Mouse (Mus musculus): ENCODE data around the gene Mfsd14a. TPM values are rescaled to one million over a fixed set of nuclear protein-coding genes. Genes with fewer than 3 reads are reported as not detected.

The Mfsd14a gene
- polyA plus RNA-seq, 1 experiment from 2014 or later = 84.7 TPM

DNA sequence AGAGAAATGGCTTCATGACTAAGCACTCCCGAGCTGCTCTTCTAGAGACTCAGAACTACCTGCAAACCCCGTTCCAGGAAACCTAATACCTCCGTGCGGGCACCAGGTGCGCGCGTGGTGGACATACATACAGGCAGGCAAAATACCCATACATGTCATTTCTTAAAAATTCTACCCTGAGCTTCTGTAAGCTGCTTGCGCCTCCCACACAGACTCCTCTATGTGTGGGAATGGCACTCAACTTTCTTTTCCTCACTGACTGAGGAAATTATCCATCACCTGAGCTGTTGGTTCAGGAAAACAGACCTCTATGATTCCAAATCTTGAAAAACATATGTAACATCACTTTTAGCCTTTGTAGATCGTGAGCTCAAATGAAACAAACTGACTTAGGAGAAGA lies 11.8 kb downstream of the Mfsd14a start:
- Histone ChIP-seq H3K36me3 (peaks cover 42% of the 10 kb centered on the region), H3K4me3 (replicated peaks) (no peak overlapping the region), H3K27ac (no peak overlapping the region), H3K9ac (replicated peaks) (no peak overlapping the region), H3K4me1 (replicated peaks) (peaks cover 5% of the 10 kb centered on the region; the same call in 1 of the 2 replicates), H3K4me2 (no peak overlapping the region), H3K9me3 (no peaks in the 10 kb centered on the region), H3K27me3 (no peaks in the 10 kb centered on the region)
- 97% methylated on average over 9 of the region's 9 CpGs for WGBS
- ATAC-seq (ENCODE audit: insufficient number of reproducible peaks, insufficient read depth, low FRiP score, low TSS enrichment, low read depth) = no peak

DNA sequence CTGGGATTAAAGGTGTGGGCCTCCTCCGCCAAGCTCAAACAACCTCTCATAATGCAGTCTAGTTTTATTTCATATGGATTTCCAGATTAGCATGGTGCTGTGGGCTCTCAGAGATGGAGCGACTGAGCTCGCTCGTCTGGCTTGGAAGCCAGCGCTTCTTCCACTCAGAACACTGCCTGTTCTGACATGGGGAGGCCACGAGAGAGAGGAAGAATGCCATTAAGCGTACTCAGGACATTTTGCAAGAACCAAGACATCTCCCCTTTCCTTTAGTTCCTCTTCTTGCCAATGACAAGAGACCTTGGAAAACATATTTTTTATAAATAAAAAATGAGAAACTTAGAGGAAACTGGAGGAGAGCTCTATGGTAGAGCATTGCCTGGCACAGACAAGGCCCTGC lies 13.7 kb downstream of the Mfsd14a start:
- peaks cover 5% of the 10 kb centered on the region; the same call in 1 of the 2 replicates for H3K4me1 ChIP-seq (replicated peaks)
- ATAC-seq (ENCODE audit: insufficient number of reproducible peaks, insufficient read depth, low FRiP score, low TSS enrichment, low read depth) = no peak
- H3K4me3 ChIP-seq (replicated peaks) = no peak overlapping the region
- H3K9ac ChIP-seq (replicated peaks) = no peak overlapping the region
- no peak overlapping the region for H3K4me2 ChIP-seq
- no peaks in the 10 kb centered on the region for H3K9me3 ChIP-seq
- peaks cover 59% of the 10 kb centered on the region for H3K36me3 ChIP-seq
- 93% methylated on average over 7 of the region's 7 CpGs for WGBS
- H3K27ac ChIP-seq = no peak overlapping the region
- no peaks in the 10 kb centered on the region for H3K27me3 ChIP-seq

DNA sequence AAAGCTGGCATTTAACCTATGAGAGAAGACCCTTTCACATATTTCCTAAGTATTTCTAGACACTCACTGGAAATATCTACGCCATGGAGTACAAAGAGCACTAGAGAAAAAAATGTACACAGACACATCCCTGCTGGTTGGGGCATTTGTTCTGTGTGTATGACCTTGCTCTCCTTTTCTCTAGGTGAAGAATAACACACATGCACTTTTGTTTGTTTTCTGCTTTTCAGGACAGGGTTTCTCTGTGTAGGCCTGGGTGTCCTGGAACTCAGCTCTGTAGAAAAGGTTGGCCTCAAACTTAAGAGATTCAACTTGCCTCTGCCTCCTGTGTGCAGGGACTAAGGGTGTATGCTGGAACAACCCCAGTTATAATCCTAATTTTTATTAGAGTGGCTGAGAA lies 16.1 kb downstream of the Mfsd14a start:
- Histone ChIP-seq H3K27ac (no peak overlapping the region), H3K4me3 (replicated peaks) (no peak overlapping the region), H3K27me3 (no peaks in the 10 kb centered on the region), H3K36me3 (peaks cover 79% of the 10 kb centered on the region), H3K9ac (replicated peaks) (no peak overlapping the region), H3K4me2 (no peak overlapping the region), H3K4me1 (replicated peaks) (no peaks in the 10 kb centered on the region), H3K9me3 (no peaks in the 10 kb centered on the region)
- no peak for ATAC-seq (ENCODE audit: insufficient number of reproducible peaks, insufficient read depth, low FRiP score, low TSS enrichment, low read depth)
- WGBS = 91% methylated on average over 1 of the region's 1 CpGs

DNA sequence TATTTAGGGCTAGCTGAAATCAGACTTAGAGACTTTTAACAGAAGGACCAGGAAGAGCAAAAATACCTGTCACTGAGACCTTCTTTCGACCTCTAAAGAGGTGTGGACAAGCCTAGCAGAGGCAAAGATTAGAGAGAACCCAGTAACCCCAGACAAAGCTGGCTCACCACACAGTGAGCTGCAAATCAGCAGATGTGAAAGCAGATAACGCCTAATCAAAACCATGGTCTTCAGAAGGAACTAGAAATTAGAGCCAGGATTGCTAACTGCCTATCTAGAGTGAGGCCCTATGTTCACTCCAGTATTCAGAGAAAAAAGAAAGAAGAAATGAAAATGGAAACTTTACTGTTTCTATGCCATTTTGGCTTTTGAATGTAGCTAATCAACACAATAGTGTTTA lies 20.1 kb downstream of the Mfsd14a start:
- Histone ChIP-seq H3K36me3 (peaks cover 92% of the 10 kb centered on the region), H3K4me3 (replicated peaks) (no peak overlapping the region), H3K9me3 (no peaks in the 10 kb centered on the region), H3K27me3 (no peaks in the 10 kb centered on the region), H3K4me2 (no peak overlapping the region), H3K27ac (no peak overlapping the region), H3K9ac (replicated peaks) (no peak overlapping the region), H3K4me1 (replicated peaks) (no peaks in the 10 kb centered on the region)
- no peak for ATAC-seq (ENCODE audit: insufficient number of reproducible peaks, insufficient read depth, low FRiP score, low TSS enrichment, low read depth)
- WGBS = 91% methylated on average over 2 of the region's 2 CpGs

DNA sequence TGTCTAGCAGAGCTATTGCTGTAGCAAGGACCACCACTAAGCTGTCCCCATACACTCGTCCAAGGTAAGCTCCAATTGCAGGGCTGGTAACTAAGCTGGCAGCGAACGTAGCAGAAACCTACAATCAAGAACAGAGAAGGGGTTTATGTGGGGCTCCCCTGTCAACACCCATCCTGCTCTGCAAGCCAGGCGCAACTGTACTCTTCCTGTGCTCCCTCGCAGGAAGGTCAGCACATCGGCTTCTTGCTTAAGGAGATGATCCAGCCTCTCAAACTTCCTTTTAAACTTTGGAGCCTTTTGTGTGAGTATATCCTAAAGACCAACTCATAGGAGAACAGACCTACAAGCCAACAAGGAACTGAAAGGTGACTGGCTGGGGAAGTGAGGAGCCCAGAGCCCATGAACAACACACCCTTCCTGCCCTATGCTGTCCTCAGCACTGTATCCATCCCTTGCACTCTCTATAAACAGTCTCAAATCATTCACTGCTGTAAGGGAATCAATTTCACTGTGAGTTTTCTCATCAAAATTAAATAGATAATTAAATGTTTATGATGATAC lies 20.6 kb downstream of the Mfsd14a start:
- Histone ChIP-seq H3K9ac (replicated peaks) (no peak overlapping the region), H3K9me3 (no peaks in the 10 kb centered on the region), H3K27me3 (no peaks in the 10 kb centered on the region), H3K4me2 (no peak overlapping the region), H3K4me3 (replicated peaks) (no peak overlapping the region), H3K36me3 (peaks cover 92% of the 10 kb centered on the region), H3K4me1 (replicated peaks) (no peaks in the 10 kb centered on the region), H3K27ac (no peak overlapping the region)
- 95% methylated on average over 6 of the region's 6 CpGs for WGBS
- ATAC-seq (ENCODE audit: insufficient number of reproducible peaks, insufficient read depth, low FRiP score, low TSS enrichment, low read depth) = no peak

GRCm38 (mm10) chr3:116640024-116640423 lies 22.5 kb downstream of the Mfsd14a start:
- H3K4me1 ChIP-seq (replicated peaks) = no peaks in the 10 kb centered on the region
- WGBS = 84% methylated on average over 1 of the region's 1 CpGs
- H3K4me3 ChIP-seq (replicated peaks) = no peak overlapping the region
- H3K27me3 ChIP-seq = no peaks in the 10 kb centered on the region
- H3K9ac ChIP-seq (replicated peaks) = no peak overlapping the region
- peaks cover 93% of the 10 kb centered on the region for H3K36me3 ChIP-seq
- ATAC-seq (ENCODE audit: insufficient number of reproducible peaks, insufficient read depth, low FRiP score, low TSS enrichment, low read depth) = no peak
- H3K27ac ChIP-seq = no peak overlapping the region
- no peak overlapping the region for H3K4me2 ChIP-seq
- H3K9me3 ChIP-seq = no peaks in the 10 kb centered on the region

GRCm38 (mm10) chr3:116638572-116638971 lies 23.9 kb downstream of the Mfsd14a start:
- Histone ChIP-seq H3K36me3 (peaks cover 95% of the 10 kb centered on the region), H3K4me1 (replicated peaks) (no peaks in the 10 kb centered on the region)

GRCm38 (mm10) chr3:116637693-116638476 lies 24.6 kb downstream of the Mfsd14a start:
- no peak overlapping the region for H3K4me2 ChIP-seq
- H3K4me3 ChIP-seq (replicated peaks) = no peak overlapping the region
- no peaks in the 10 kb centered on the region for H3K27me3 ChIP-seq
- H3K4me1 ChIP-seq (replicated peaks) = no peaks in the 10 kb centered on the region
- WGBS = 86% methylated on average over 9 of the region's 9 CpGs
- H3K36me3 ChIP-seq = peaks cover 94% of the 10 kb centered on the region
- H3K9ac ChIP-seq (replicated peaks) = no peak overlapping the region
- no peaks in the 10 kb centered on the region for H3K9me3 ChIP-seq
- no peak for ATAC-seq (ENCODE audit: insufficient number of reproducible peaks, insufficient read depth, low FRiP score, low TSS enrichment, low read depth)
- H3K27ac ChIP-seq = no peak overlapping the region

More at GRCm38 (mm10) chr3:116638572-116638971, 23.9 kb downstream of the Mfsd14a start:
- H3K27me3 ChIP-seq = no peaks in the 10 kb centered on the region
- WGBS = 89% methylated on average over 7 of the region's 7 CpGs
- H3K9ac ChIP-seq (replicated peaks) = no peak overlapping the region
- no peak overlapping the region for H3K4me2 ChIP-seq
- H3K4me3 ChIP-seq (replicated peaks) = no peak overlapping the region
- no peaks in the 10 kb centered on the region for H3K9me3 ChIP-seq
- no peak overlapping the region for H3K27ac ChIP-seq
- ATAC-seq (ENCODE audit: insufficient number of reproducible peaks, insufficient read depth, low FRiP score, low TSS enrichment, low read depth) = no peak

DNA sequence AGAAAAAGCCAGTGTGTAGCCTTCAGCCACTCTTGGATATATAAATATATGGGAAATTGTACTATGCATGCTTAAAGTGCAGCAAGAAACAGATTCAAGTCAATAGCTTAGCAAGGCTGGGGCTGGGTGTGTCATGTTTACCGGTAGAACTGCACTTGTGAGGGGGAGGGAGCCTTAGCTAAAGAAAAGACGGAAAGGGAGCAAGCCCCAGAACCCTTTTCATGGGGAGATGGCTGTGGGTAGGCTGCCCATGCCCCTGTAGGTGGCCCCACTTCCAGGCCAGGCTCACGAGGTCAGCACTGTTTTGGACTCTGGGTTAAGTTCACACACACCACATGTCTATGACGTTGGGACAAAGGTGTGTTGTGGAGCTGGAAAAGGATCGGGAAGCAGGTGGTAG lies 26.7 kb downstream of the Mfsd14a start:
- Histone ChIP-seq H3K9me3 (no peaks in the 10 kb centered on the region), H3K4me2 (no peak overlapping the region), H3K27me3 (no peaks in the 10 kb centered on the region), H3K27ac (no peak overlapping the region), H3K4me3 (replicated peaks) (no peak overlapping the region), H3K4me1 (replicated peaks) (no peaks in the 10 kb centered on the region), H3K9ac (replicated peaks) (no peak overlapping the region), H3K36me3 (peaks cover 91% of the 10 kb centered on the region)
- 73% methylated on average over 5 of the region's 5 CpGs for WGBS
- no peak for ATAC-seq (ENCODE audit: insufficient number of reproducible peaks, insufficient read depth, low FRiP score, low TSS enrichment, low read depth)

DNA sequence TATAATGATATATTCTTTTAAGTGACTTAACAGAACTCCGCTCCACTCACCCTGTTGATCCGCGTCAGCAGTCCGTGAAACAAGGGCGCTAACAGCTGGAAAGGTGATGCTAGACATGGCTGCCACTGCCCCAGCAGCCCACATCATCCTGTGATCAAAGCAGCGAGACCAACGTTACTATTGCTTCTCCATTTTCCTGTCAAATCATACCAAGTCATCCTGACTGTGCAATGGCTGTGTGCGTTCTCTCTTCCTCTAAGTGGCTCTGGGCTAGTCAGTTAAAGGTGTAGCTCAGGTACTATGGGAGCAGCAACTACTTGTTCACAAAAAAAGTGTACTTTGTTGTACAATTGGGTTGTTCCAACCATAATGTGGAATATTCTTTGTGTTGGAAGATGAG lies 27.6 kb downstream of the Mfsd14a start:
- no peaks in the 10 kb centered on the region for H3K9me3 ChIP-seq
- no peak overlapping the region for H3K4me3 ChIP-seq (replicated peaks)
- no peak for ATAC-seq (ENCODE audit: insufficient number of reproducible peaks, insufficient read depth, low FRiP score, low TSS enrichment, low read depth)
- WGBS = 93% methylated on average over 8 of the region's 8 CpGs
- no peak overlapping the region for H3K9ac ChIP-seq (replicated peaks)
- H3K27ac ChIP-seq = no peak overlapping the region
- no peak overlapping the region for H3K4me2 ChIP-seq
- H3K36me3 ChIP-seq = peaks cover 90% of the 10 kb centered on the region
- no peaks in the 10 kb centered on the region for H3K27me3 ChIP-seq
- H3K4me1 ChIP-seq (replicated peaks) = no peaks in the 10 kb centered on the region

GRCm38 (mm10) chr3:116634091-116634490 lies 28.4 kb downstream of the Mfsd14a start:
- Histone ChIP-seq H3K9me3 (no peaks in the 10 kb centered on the region), H3K4me3 (replicated peaks) (no peak overlapping the region), H3K27me3 (no peaks in the 10 kb centered on the region), H3K4me1 (replicated peaks) (no peaks in the 10 kb centered on the region), H3K4me2 (no peak overlapping the region), H3K9ac (replicated peaks) (no peak overlapping the region), H3K36me3 (peaks cover 87% of the 10 kb centered on the region), H3K27ac (no peak overlapping the region)
- no peak for ATAC-seq (ENCODE audit: insufficient number of reproducible peaks, insufficient read depth, low FRiP score, low TSS enrichment, low read depth)
- 94% methylated on average over 3 of the region's 3 CpGs for WGBS

DNA sequence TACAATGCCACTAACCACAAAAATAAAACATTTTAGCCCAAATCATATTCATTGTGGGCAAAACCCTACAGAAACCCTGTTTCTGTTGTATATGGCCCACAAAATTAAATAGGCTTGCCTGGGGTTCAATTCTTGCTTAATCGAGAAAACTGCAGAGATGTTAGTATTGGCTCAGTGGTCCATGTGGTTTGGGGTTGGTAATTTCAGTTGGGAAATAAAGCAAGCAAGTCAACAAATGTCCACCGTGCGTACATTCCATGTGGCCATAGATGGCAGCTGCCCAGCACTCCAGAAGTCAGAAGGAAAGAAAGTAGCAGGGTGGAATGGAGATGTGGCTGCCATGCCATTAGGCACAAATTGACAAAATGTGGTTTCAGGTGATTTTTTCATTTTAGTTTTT lies 29.5 kb downstream of the Mfsd14a start:
- no peak for ATAC-seq (ENCODE audit: insufficient number of reproducible peaks, insufficient read depth, low FRiP score, low TSS enrichment, low read depth)
- 96% methylated on average over 3 of the region's 3 CpGs for WGBS
- Histone ChIP-seq H3K27me3 (no peaks in the 10 kb centered on the region), H3K4me2 (no peak overlapping the region), H3K4me3 (replicated peaks) (no peak overlapping the region), H3K4me1 (replicated peaks) (no peaks in the 10 kb centered on the region), H3K9ac (replicated peaks) (no peak overlapping the region), H3K36me3 (peaks cover 84% of the 10 kb centered on the region), H3K27ac (no peak overlapping the region), H3K9me3 (no peaks in the 10 kb centered on the region)

Data from limb, embryonic 12.5 days (tissue).